Mouse (Mus musculus): ENCODE data around the gene Myl6b. TPM values are rescaled to one million over a fixed set of nuclear protein-coding genes. Genes with fewer than 3 reads are reported as not detected.

Myl6b gene
- polyA plus RNA-seq (2014; fragmentation: Illumina TruSeq; extraction: RNeasy Lipid Tissue Mini Kit (QIAGEN cat#74804); ENCODE audit: insufficient read depth, low read depth, low replicate concordance): 1.4 TPM

DNA sequence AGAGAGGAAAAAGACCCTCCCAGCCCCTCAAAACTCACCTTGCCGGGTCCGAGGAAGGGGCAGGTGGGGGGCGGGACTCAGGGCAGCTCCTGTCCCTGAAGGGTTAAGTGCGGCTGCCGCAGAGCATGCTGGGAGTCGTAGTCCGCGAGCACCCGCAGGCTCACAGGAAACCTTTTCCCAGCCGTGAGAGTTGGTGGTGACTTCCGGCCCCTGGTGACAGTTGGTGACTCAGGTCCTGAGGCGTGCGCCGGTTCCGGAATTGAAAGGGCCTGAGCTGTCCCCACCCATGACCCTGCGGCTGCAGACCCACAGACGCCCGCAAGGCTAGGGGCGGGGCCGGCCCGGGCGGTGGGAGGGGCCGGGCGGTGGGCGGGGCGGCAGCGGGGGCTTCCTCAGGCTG lies at the start of gene Myl6b:
Myl6b (minus strand) TSS at position 96 of the 400 bp plus-strand sequence.

DNA sequence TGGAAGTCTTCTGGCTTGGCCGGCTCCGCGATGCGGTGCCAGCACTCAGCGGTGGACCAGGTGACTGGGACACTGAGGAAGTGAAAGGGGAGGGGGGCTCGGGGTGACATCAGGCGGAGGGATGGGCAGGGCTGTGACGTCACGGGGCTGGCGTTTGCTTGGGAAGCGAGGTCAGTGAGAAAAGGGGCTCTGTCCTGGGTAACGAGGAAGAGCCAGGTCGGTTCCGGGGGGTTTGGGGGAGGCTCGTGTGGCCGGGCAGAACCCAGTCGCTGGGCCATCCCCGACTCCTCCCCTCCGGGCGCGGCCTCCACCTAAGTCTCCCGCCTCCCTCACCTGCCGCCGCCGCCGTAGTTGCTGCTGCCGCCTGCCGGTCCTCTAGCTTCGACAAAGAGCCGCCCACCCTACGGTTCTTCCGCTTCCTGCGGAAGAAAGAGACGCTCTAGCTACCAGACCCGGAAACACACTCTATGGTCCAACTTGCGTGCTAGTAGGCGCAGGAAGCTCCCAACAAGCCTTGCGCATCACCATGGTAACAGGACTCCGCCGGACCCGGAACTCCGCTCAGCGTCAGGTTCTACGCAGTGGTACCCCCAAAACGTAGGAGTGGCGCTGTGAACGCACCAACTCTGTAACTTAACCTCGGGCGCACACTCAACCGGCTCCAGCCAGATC lies 49.0 kb upstream of the Myl6b start, which contains the start of gene Zc3h10:
Zc3h10 (minus strand) TSS at position 414 of the 672 bp plus-strand sequence.

GRCm38 (mm10) chr10:128525671-128526308 lies 27.3 kb upstream of the Myl6b start, which contains the start of gene Esyt1:
Esyt1 (minus strand) TSS chr10:128525871.

DNA sequence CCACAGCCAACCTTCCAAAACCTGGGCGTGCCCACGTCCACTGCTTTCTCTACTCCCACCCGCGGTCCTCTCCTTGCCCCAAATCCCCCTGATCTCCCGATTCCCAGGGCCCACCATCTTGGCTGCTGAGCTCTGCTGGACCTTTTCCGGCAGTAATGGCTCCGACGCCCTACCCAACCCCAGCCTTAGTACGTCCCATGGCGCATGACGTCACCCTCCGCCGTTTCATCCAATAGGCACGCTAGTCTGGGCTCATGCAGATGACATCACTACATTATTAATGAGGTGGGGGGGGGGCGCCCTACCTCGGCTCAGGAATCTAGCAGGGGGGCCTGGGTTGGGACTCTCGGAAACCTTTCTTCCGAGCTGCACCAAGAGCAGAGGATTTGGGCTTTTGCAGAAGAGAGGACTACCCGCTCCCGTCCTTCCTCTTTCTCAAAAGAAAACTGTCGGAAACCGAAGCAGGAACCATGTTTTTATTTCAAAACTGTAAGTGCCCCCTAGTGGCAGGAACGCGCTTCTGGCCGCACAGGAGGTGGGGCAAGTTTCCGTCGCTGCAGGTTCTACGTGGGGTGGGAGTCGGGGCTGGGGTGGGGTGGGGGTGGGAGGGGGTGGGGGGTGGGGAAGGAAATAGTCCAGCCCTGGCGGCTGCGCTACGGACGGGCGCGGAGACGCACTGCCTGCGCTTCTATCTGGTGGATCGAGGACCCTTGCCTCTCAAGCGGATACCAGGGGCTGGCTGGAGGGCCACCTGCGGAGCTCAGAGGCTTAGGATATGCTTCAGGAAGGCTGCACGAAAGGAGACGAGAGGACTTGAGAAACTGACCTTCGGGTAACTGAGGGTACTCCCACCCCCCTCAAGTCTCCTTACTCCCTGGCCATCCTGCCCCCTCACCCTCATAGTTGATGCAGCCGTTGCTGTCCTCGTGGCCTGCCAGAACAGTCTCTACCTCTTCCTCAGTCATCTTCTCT lies 4.5 kb downstream of the Myl6b start, which contains the start of gene Myl6:
Myl6 (minus strand) TSS at position 451 of the 972 bp plus-strand sequence.

DNA sequence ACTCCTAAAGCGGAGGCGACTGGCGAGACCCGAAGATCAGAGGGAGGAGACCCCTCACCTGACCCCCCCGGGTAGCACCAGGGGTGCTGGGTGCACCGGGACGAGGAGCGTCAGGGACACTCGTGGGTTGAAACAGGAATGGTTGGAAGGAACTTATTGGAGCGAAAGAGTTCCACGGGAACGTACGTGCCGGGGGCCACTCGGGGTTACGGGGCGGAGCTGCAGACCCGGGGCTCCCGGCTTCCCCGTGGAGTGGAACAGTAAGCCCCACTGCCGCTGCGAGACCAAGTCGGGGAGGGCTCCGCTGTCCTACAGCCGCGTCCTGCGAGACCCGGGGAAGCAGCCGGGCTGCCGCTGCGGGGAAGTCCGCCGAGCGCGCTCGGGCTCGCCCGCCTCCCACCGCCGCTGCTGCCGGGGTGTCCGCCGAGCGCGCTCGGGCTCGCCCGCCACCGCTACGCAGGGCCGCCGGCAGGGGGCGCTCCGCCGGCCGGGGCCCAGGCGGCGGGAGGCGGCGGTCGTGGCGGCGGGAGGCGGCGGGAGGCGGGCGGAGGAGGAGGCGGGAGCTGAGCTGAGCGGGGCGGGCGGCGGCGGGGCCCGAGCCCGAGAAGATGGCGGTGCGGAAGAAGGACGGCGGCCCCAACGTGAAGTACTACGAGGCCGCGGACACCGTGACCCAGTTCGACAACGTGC lies 39.6 kb downstream of the Myl6b start, which contains the start of gene Smarcc2:
Smarcc2 (plus strand) TSS at position 530 of the 690 bp plus-strand sequence.

Other genes starting within 250 kb of the Myl6b start
- not detected for gene Apon, start 244.6 kb downstream of the Myl6b start, polyA plus RNA-seq (2014; fragmentation: Illumina TruSeq; extraction: RNeasy Lipid Tissue Mini Kit (QIAGEN cat#74804); ENCODE audit: insufficient read depth, low read depth, low replicate concordance)
- 0.19 TPM for gene Apof, start 230.0 kb downstream of the Myl6b start, polyA plus RNA-seq (2014; fragmentation: Illumina TruSeq; extraction: RNeasy Lipid Tissue Mini Kit (QIAGEN cat#74804); ENCODE audit: insufficient read depth, low read depth, low replicate concordance)
- gene Stat2, start 228.1 kb downstream of the Myl6b start, polyA plus RNA-seq (2014; fragmentation: Illumina TruSeq; extraction: RNeasy Lipid Tissue Mini Kit (QIAGEN cat#74804); ENCODE audit: insufficient read depth, low read depth, low replicate concordance): 11.8 TPM
- not detected for gene Il23a, start 199.9 kb downstream of the Myl6b start, polyA plus RNA-seq (2014; fragmentation: Illumina TruSeq; extraction: RNeasy Lipid Tissue Mini Kit (QIAGEN cat#74804); ENCODE audit: insufficient read depth, low read depth, low replicate concordance)
- gene Pan2, start 195.3 kb downstream of the Myl6b start, polyA plus RNA-seq (2014; fragmentation: Illumina TruSeq; extraction: RNeasy Lipid Tissue Mini Kit (QIAGEN cat#74804); ENCODE audit: insufficient read depth, low read depth, low replicate concordance): 7.8 TPM
- 144 TPM for gene Cnpy2, start 176.2 kb downstream of the Myl6b start, polyA plus RNA-seq (2014; fragmentation: Illumina TruSeq; extraction: RNeasy Lipid Tissue Mini Kit (QIAGEN cat#74804); ENCODE audit: insufficient read depth, low read depth, low replicate concordance)
- 59.3 TPM for gene Cs, start 161.0 kb downstream of the Myl6b start, polyA plus RNA-seq (2014; fragmentation: Illumina TruSeq; extraction: RNeasy Lipid Tissue Mini Kit (QIAGEN cat#74804); ENCODE audit: insufficient read depth, low read depth, low replicate concordance)
- 24.4 TPM for gene Coq10a, start 129.7 kb downstream of the Myl6b start, polyA plus RNA-seq (2014; fragmentation: Illumina TruSeq; extraction: RNeasy Lipid Tissue Mini Kit (QIAGEN cat#74804); ENCODE audit: insufficient read depth, low read depth, low replicate concordance)
- gene Ankrd52, start 121.6 kb downstream of the Myl6b start, polyA plus RNA-seq (2014; fragmentation: Illumina TruSeq; extraction: RNeasy Lipid Tissue Mini Kit (QIAGEN cat#74804); ENCODE audit: insufficient read depth, low read depth, low replicate concordance): 3.1 TPM
- not detected for gene Slc39a5, start 97.5 kb downstream of the Myl6b start, polyA plus RNA-seq (2014; fragmentation: Illumina TruSeq; extraction: RNeasy Lipid Tissue Mini Kit (QIAGEN cat#74804); ENCODE audit: insufficient read depth, low read depth, low replicate concordance)
- gene Nabp2, start 87.2 kb downstream of the Myl6b start, polyA plus RNA-seq (2014; fragmentation: Illumina TruSeq; extraction: RNeasy Lipid Tissue Mini Kit (QIAGEN cat#74804); ENCODE audit: insufficient read depth, low read depth, low replicate concordance): 47.4 TPM
- gene Rnf41, start 87.0 kb downstream of the Myl6b start, polyA plus RNA-seq (2014; fragmentation: Illumina TruSeq; extraction: RNeasy Lipid Tissue Mini Kit (QIAGEN cat#74804); ENCODE audit: insufficient read depth, low read depth, low replicate concordance): 22.4 TPM
- 27.3 TPM for gene Smarcc2, start 39.4 kb downstream of the Myl6b start, polyA plus RNA-seq (2014; fragmentation: Illumina TruSeq; extraction: RNeasy Lipid Tissue Mini Kit (QIAGEN cat#74804); ENCODE audit: insufficient read depth, low read depth, low replicate concordance)
- gene Myl6, start 4.5 kb downstream of the Myl6b start, polyA plus RNA-seq (2014; fragmentation: Illumina TruSeq; extraction: RNeasy Lipid Tissue Mini Kit (QIAGEN cat#74804); ENCODE audit: insufficient read depth, low read depth, low replicate concordance): 2,837 TPM
- gene Esyt1, start 27.2 kb upstream of the Myl6b start, polyA plus RNA-seq (2014; fragmentation: Illumina TruSeq; extraction: RNeasy Lipid Tissue Mini Kit (QIAGEN cat#74804); ENCODE audit: insufficient read depth, low read depth, low replicate concordance): 39.2 TPM
- gene Zc3h10, start 49.1 kb upstream of the Myl6b start, polyA plus RNA-seq (2014; fragmentation: Illumina TruSeq; extraction: RNeasy Lipid Tissue Mini Kit (QIAGEN cat#74804); ENCODE audit: insufficient read depth, low read depth, low replicate concordance): 9.3 TPM
- 3,755 TPM for gene Rpl41, start 50.6 kb upstream of the Myl6b start, polyA plus RNA-seq (2014; fragmentation: Illumina TruSeq; extraction: RNeasy Lipid Tissue Mini Kit (QIAGEN cat#74804); ENCODE audit: insufficient read depth, low read depth, low replicate concordance)
- 45.1 TPM for gene Pa2g4, start 67.3 kb upstream of the Myl6b start, polyA plus RNA-seq (2014; fragmentation: Illumina TruSeq; extraction: RNeasy Lipid Tissue Mini Kit (QIAGEN cat#74804); ENCODE audit: insufficient read depth, low read depth, low replicate concordance)
- 8.0 TPM for gene Erbb3, start 91.0 kb upstream of the Myl6b start, polyA plus RNA-seq (2014; fragmentation: Illumina TruSeq; extraction: RNeasy Lipid Tissue Mini Kit (QIAGEN cat#74804); ENCODE audit: insufficient read depth, low read depth, low replicate concordance)
- gene Rps26, start 128.1 kb upstream of the Myl6b start, polyA plus RNA-seq (2014; fragmentation: Illumina TruSeq; extraction: RNeasy Lipid Tissue Mini Kit (QIAGEN cat#74804); ENCODE audit: insufficient read depth, low read depth, low replicate concordance): 720 TPM
- gene Ikzf4, start 147.3 kb upstream of the Myl6b start, polyA plus RNA-seq (2014; fragmentation: Illumina TruSeq; extraction: RNeasy Lipid Tissue Mini Kit (QIAGEN cat#74804); ENCODE audit: insufficient read depth, low read depth, low replicate concordance): 0.86 TPM
- 10.1 TPM for gene Suox, start 175.4 kb upstream of the Myl6b start, polyA plus RNA-seq (2014; fragmentation: Illumina TruSeq; extraction: RNeasy Lipid Tissue Mini Kit (QIAGEN cat#74804); ENCODE audit: insufficient read depth, low read depth, low replicate concordance)
- gene Rab5b, start 197.6 kb upstream of the Myl6b start, polyA plus RNA-seq (2014; fragmentation: Illumina TruSeq; extraction: RNeasy Lipid Tissue Mini Kit (QIAGEN cat#74804); ENCODE audit: insufficient read depth, low read depth, low replicate concordance): 55.5 TPM
- 0.31 TPM for gene Pmel, start 205.5 kb upstream of the Myl6b start, polyA plus RNA-seq (2014; fragmentation: Illumina TruSeq; extraction: RNeasy Lipid Tissue Mini Kit (QIAGEN cat#74804); ENCODE audit: insufficient read depth, low read depth, low replicate concordance)
- gene Cdk2, start 206.3 kb upstream of the Myl6b start, polyA plus RNA-seq (2014; fragmentation: Illumina TruSeq; extraction: RNeasy Lipid Tissue Mini Kit (QIAGEN cat#74804); ENCODE audit: insufficient read depth, low read depth, low replicate concordance): 11.7 TPM
- gene Dgka, start 246.2 kb upstream of the Myl6b start, polyA plus RNA-seq (2014; fragmentation: Illumina TruSeq; extraction: RNeasy Lipid Tissue Mini Kit (QIAGEN cat#74804); ENCODE audit: insufficient read depth, low read depth, low replicate concordance): 19.2 TPM
- gene Pym1, start 249.2 kb upstream of the Myl6b start, polyA plus RNA-seq (2014; fragmentation: Illumina TruSeq; extraction: RNeasy Lipid Tissue Mini Kit (QIAGEN cat#74804); ENCODE audit: insufficient read depth, low read depth, low replicate concordance): 25.4 TPM